Mouse (Mus musculus): ENCODE results near the gene Tbrg1. TPM values are rescaled to one million over a fixed set of nuclear protein-coding genes. Genes with fewer than 3 reads are reported as not detected.
A peak's percentile ranks its signal among the peaks of the same experiment; 100 is the strongest.

Gene Tbrg1
- 92.3 and 98.7 TPM in 2 replicates for polyA plus RNA-seq (2015; fragmentation: Nextera tagmentation; extraction: Ambion mirVana)

DNA sequence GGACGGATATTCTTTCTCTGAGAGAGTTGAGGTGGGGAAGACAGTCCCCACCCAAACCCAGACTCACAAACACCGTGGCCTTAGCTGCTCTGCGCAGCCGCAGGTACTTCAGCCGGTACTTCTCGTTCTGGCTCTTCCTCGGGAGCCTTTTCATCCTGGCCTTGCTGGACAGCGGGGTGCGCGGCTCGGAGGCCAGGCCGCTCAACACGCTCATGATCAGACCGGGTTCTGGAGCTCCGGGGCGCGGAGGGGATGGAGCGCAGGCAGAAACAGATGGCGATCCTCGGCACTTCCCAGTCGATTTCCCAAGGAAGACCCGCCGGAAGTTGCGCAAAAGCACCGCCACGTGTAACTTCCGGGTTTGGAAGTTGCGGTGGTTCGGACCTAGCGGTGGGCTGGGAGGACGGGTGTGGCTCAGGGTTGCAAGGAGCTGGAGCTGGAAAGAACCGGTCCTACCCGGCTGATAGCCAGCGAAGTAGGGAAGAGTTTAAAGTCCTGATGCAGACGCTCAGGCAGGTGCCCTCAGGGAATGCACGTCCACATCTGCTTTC, at the start of gene Tbrg1:
Gene Tbrg1 (minus strand): TSS at position 382 of the 551 bp plus-strand sequence.
- peak within 1 kb of the TSS; percentile 80 for H3K9ac ChIP-seq (ENCODE audit: low read depth, low read length)
- WGBS = under 1% methylated on average over 36 of the region's 36 CpGs
- peaks cover 15% of the 10 kb centered on the region for H3K4me1 ChIP-seq (ENCODE audit: control insufficient read depth, insufficient read depth, low read length)
- H3K9me3 ChIP-seq (replicated peaks; ENCODE audit: control insufficient read depth, low read length, poor library complexity, severe bottlenecking) = no peaks in the 10 kb centered on the region
- H3K4me2 ChIP-seq (ENCODE audit: low read length) = peak within 1 kb of the TSS; percentile 66
- H3K27me3 ChIP-seq (ENCODE audit: control insufficient read depth, insufficient read depth, low read depth, low read length) = no peaks in the 10 kb centered on the region
- H3K4me3 ChIP-seq (ENCODE audit: low read depth, low read length) = peak within 1 kb of the TSS; percentile 74
- peaks cover 15% of the 10 kb centered on the region for H3K36me3 ChIP-seq (ENCODE audit: control insufficient read depth, insufficient read depth, low read length)
- peak within 1 kb of the TSS; percentile 57 for H3K27ac ChIP-seq (ENCODE audit: low read length)
- ATAC-seq = peak; percentile 96

DNA sequence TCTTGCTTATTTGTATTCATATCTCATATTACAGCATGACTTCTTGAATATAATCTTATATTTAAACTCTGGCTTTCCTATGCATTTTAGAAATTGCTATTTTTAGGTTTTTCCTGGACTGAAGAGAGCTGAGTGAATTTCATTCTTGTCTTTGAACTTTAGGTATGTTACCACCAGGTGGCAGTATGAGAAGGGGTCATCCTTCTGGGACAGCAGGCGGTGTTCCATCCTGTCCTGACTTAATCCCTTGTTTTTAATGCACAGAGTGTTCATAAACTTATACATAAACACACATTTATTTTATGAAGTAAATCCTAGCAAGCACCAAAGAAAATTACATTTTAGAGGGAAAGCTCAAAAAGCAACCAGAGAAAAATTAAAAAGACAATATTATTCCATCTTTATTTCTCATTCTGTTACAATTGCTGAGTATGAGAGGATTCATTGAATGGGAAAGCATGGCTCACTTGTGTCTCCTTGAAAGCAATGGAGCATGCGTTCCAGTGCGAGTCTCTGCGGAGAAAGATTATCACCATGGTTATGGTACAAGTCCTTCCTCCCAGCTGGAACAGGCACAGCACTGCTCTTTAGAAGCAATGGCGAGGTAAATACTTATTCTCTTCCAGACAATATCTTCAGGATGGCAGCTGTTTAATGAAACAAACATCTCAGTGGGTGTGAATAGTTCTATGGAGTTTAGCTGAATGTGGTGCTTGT, 33.0 kb upstream of the Tbrg1 start:
- peaks cover 3% of the 10 kb centered on the region; the same call in 1 of the 2 replicates for H3K4me1 ChIP-seq (ENCODE audit: control insufficient read depth, insufficient read depth, low read length)
- WGBS = 11% methylated on average over 5 of the region's 5 CpGs
- H3K9ac ChIP-seq (ENCODE audit: low read depth, low read length) = no peak overlapping the region
- H3K27me3 ChIP-seq (ENCODE audit: control insufficient read depth, insufficient read depth, low read depth, low read length) = no peaks in the 10 kb centered on the region
- H3K36me3 ChIP-seq (ENCODE audit: control insufficient read depth, insufficient read depth, low read length) = no peaks in the 10 kb centered on the region
- H3K4me2 ChIP-seq (ENCODE audit: low read length) = no peak overlapping the region
- ATAC-seq = peak; percentile 66
- H3K4me3 ChIP-seq (ENCODE audit: low read depth, low read length) = no peak overlapping the region
- no peak overlapping the region for H3K27ac ChIP-seq (ENCODE audit: low read length)
- H3K9me3 ChIP-seq (replicated peaks; ENCODE audit: control insufficient read depth, low read length, poor library complexity, severe bottlenecking) = no peaks in the 10 kb centered on the region

DNA sequence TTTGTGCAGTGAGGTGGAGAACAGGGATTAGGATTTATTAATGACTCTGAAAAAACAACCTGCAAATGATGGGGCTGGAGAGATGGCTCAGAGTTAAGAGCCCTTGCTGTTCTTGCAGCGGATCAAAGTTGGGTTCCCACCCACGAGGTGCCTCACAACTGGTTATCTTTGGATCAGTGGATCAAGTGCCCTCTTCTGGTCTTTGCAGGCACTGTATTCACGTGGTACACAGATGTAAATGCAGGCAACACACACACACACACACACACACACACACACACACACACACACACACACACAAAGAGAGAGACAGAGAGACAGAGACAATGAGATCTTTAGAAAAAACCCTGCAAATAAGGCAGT, 30.8 kb upstream of the Tbrg1 start:
- Histone ChIP-seq H3K36me3 (ENCODE audit: control insufficient read depth, insufficient read depth, low read length) (no peaks in the 10 kb centered on the region), H3K4me1 (ENCODE audit: control insufficient read depth, insufficient read depth, low read length) (peaks cover 3% of the 10 kb centered on the region; the same call in 1 of the 2 replicates), H3K9ac (ENCODE audit: low read depth, low read length) (no peak overlapping the region), H3K4me2 (ENCODE audit: low read length) (no peak overlapping the region), H3K27me3 (ENCODE audit: control insufficient read depth, insufficient read depth, low read depth, low read length) (no peaks in the 10 kb centered on the region), H3K9me3 (replicated peaks; ENCODE audit: control insufficient read depth, low read length, poor library complexity, severe bottlenecking) (no peaks in the 10 kb centered on the region), H3K4me3 (ENCODE audit: low read depth, low read length) (no peak overlapping the region), H3K27ac (ENCODE audit: low read length) (peak overlapping the region; percentile 55)
- peak; percentile 76 for ATAC-seq
- WGBS = 36% methylated on average over 3 of the region's 3 CpGs

DNA sequence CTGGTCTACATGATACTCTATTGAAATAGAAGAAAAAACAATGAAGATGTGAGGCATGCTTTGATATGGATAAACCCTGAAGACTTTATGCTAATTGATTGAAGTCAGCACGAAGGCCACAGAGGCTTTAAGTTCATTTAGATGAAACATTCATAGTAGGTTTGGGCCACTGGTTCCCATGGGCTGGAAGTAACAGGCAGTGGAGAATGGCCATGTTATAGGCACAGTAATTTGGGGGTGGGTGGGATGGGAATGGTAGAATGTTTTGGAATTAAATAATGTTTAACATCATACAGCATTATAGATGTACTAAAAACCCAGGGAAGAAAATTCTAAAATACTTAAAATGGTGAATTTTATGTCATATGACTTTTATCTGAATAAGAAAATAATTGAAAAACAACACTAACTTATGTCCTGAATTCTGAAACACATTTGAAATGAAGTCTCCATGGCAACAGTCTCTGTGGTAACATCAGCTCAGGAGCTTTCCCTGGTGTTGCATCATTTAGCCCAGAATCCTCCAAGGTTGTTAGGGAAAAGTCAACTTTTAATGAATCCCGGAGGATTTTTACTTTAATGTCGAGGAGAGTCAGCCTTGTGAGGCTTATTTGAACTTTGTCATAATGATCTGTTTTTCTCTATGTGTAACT, 30.3 kb upstream of the Tbrg1 start:
- no peaks in the 10 kb centered on the region for H3K36me3 ChIP-seq (ENCODE audit: control insufficient read depth, insufficient read depth, low read length)
- H3K4me3 ChIP-seq (ENCODE audit: low read depth, low read length) = no peak overlapping the region
- H3K27ac ChIP-seq (ENCODE audit: low read length) = peak overlapping the region; percentile 55
- no peaks in the 10 kb centered on the region for H3K27me3 ChIP-seq (ENCODE audit: control insufficient read depth, insufficient read depth, low read depth, low read length)
- H3K9ac ChIP-seq (ENCODE audit: low read depth, low read length) = no peak overlapping the region
- H3K9me3 ChIP-seq (replicated peaks; ENCODE audit: control insufficient read depth, low read length, poor library complexity, severe bottlenecking) = no peaks in the 10 kb centered on the region
- WGBS = 46% methylated on average over 3 of the region's 3 CpGs
- peaks cover 3% of the 10 kb centered on the region; the same call in 1 of the 2 replicates for H3K4me1 ChIP-seq (ENCODE audit: control insufficient read depth, insufficient read depth, low read length)
- peak; percentile 88 for ATAC-seq
- no peak overlapping the region for H3K4me2 ChIP-seq (ENCODE audit: low read length)

DNA sequence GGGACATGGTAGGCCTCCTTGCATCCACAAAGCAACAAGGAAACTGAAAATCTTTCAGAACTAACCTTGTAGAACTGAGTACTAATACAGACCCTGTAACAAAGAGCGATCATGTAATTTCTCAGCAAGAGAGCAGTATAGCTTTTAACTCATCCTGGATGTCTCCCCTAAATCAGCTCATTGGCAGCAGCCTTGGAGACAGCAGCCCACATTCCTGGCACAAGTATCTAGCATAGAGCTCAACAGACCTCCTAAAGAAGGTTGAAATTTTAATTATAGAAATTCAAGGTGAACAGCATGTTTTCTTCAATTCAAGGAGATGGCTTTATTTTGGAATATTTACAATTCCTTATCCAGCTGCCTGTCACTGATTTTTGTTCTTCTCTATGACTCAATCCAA, 24.0 kb upstream of the Tbrg1 start:
- H3K4me3 ChIP-seq (ENCODE audit: low read depth, low read length) = no peak overlapping the region
- H3K4me1 ChIP-seq (ENCODE audit: control insufficient read depth, insufficient read depth, low read length) = no peaks in the 10 kb centered on the region
- H3K9me3 ChIP-seq (replicated peaks; ENCODE audit: control insufficient read depth, low read length, poor library complexity, severe bottlenecking) = no peaks in the 10 kb centered on the region
- ATAC-seq = no peak
- H3K4me2 ChIP-seq (ENCODE audit: low read length) = no peak overlapping the region
- H3K36me3 ChIP-seq (ENCODE audit: control insufficient read depth, insufficient read depth, low read length) = no peaks in the 10 kb centered on the region
- 93% methylated on average over 1 of the region's 1 CpGs for WGBS
- no peak overlapping the region for H3K9ac ChIP-seq (ENCODE audit: low read depth, low read length)
- H3K27me3 ChIP-seq (ENCODE audit: control insufficient read depth, insufficient read depth, low read depth, low read length) = no peaks in the 10 kb centered on the region
- no peak overlapping the region for H3K27ac ChIP-seq (ENCODE audit: low read length)

DNA sequence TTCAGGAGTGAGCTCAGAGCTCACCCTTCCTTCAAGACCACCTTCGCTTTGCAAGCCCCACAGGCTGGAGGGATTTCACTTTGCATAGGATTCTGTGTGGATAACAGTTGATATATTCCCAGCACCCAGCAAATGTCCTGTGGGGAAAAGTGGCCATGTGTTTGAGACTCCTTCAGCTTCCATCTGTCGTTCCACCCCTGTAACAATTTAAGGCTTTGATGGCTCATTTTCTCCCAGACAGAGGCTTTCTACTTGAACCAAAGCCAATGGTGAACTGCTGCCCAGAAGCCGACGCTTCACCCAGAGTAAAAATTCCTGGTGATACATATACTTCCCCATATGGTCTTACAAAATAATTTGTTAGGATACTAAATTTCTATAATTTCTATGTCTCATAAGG, 18.2 kb upstream of the Tbrg1 start:
- H3K4me3 ChIP-seq (ENCODE audit: low read depth, low read length) = no peak overlapping the region
- no peak overlapping the region for H3K9ac ChIP-seq (ENCODE audit: low read depth, low read length)
- H3K9me3 ChIP-seq (replicated peaks; ENCODE audit: control insufficient read depth, low read length, poor library complexity, severe bottlenecking) = no peaks in the 10 kb centered on the region; the same call in 1 of the 2 replicates
- H3K4me1 ChIP-seq (ENCODE audit: control insufficient read depth, insufficient read depth, low read length) = no peaks in the 10 kb centered on the region
- H3K27ac ChIP-seq (ENCODE audit: low read length) = no peak overlapping the region
- WGBS = 86% methylated on average over 4 of the region's 4 CpGs
- H3K4me2 ChIP-seq (ENCODE audit: low read length) = no peak overlapping the region
- H3K36me3 ChIP-seq (ENCODE audit: control insufficient read depth, insufficient read depth, low read length) = no peaks in the 10 kb centered on the region
- no peaks in the 10 kb centered on the region for H3K27me3 ChIP-seq (ENCODE audit: control insufficient read depth, insufficient read depth, low read depth, low read length)
- ATAC-seq = no peak

DNA sequence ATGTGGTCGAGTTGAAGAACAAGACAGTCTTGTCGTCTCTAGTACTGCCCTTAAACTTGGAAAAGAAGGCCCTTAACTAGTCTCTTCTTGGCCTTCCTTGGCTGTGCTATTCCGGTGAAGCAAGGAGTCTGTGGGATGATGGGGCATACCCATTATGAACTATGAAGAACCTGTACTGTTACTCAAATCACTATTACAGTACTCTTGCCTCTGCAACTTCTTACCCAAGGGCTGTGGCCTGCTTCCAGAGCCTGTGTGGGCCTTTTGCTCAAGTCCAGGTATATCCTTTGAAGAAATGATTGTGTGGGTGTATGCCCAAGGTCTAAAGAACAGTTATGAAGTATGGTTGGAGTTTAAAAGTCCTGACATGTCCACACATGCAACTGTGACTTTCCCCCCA, 13.1 kb upstream of the Tbrg1 start:
- Histone ChIP-seq H3K27ac (ENCODE audit: low read length) (no peak overlapping the region), H3K4me1 (ENCODE audit: control insufficient read depth, insufficient read depth, low read length) (no peaks in the 10 kb centered on the region), H3K9me3 (replicated peaks; ENCODE audit: control insufficient read depth, low read length, poor library complexity, severe bottlenecking) (no peaks in the 10 kb centered on the region; the same call in 1 of the 2 replicates), H3K9ac (ENCODE audit: low read depth, low read length) (no peak overlapping the region), H3K36me3 (ENCODE audit: control insufficient read depth, insufficient read depth, low read length) (no peaks in the 10 kb centered on the region), H3K27me3 (ENCODE audit: control insufficient read depth, insufficient read depth, low read depth, low read length) (no peaks in the 10 kb centered on the region), H3K4me2 (ENCODE audit: low read length) (no peak overlapping the region), H3K4me3 (ENCODE audit: low read depth, low read length) (no peak overlapping the region)
- 84% methylated on average over 3 of the region's 3 CpGs for WGBS
- no peak for ATAC-seq

DNA sequence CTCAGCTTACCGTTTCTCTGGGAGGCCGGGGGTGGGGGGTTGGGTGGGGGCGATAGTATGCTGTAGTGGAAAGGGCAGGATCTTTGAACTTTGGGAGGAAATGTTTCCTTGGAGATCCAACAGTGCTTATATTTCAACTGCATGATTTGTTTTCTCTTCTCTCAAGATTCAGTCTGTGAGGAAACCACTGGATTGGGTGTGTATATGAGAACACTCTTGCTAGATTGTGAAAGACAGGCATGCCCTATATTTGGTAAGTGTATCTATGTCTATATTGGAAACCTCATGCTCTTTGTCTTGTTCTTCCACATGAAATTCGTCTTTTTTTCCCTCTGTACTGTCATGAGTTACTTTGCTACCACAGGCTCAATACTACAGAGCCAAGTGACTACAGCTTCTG, 12.6 kb upstream of the Tbrg1 start:
- Histone ChIP-seq H3K27me3 (ENCODE audit: control insufficient read depth, insufficient read depth, low read depth, low read length) (no peaks in the 10 kb centered on the region), H3K9ac (ENCODE audit: low read depth, low read length) (no peak overlapping the region), H3K27ac (ENCODE audit: low read length) (no peak overlapping the region), H3K9me3 (replicated peaks; ENCODE audit: control insufficient read depth, low read length, poor library complexity, severe bottlenecking) (no peaks in the 10 kb centered on the region; the same call in 1 of the 2 replicates), H3K4me3 (ENCODE audit: low read depth, low read length) (no peak overlapping the region), H3K4me2 (ENCODE audit: low read length) (no peak overlapping the region), H3K36me3 (ENCODE audit: control insufficient read depth, insufficient read depth, low read length) (no peaks in the 10 kb centered on the region), H3K4me1 (ENCODE audit: control insufficient read depth, insufficient read depth, low read length) (no peaks in the 10 kb centered on the region)
- ATAC-seq = no peak
- WGBS = 73% methylated on average over 4 of the region's 4 CpGs

DNA sequence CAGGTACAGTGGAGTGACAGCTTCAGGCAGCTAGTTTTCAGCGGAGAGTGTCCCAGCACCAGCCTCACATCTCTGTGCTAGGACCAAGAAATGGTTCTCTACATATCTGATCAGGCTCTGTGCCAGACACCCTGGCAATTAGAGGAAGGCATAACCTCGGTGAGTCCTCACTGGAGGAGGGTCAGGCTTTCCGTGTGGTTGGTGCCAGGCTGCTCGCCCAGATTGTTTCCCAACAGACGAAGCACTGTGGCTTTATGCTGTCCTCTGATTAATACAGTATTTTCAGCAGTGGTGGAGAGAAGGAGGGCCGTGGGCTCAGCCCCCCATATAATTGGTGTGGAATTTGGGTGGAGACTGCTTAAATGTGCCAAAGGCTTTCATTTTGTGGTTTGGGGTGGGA, 12.0 kb upstream of the Tbrg1 start, which contains the start of gene Panx3:
Gene Panx3 (minus strand): TSS at position 121 of the 400 bp plus-strand sequence.
- no peak within 1 kb of the TSS for H3K9ac ChIP-seq (ENCODE audit: low read depth, low read length)
- 70% methylated on average over 6 of the region's 6 CpGs for WGBS
- H3K4me1 ChIP-seq (ENCODE audit: control insufficient read depth, insufficient read depth, low read length) = no peaks in the 10 kb centered on the region
- no peaks in the 10 kb centered on the region; the same call in 1 of the 2 replicates for H3K9me3 ChIP-seq (replicated peaks; ENCODE audit: control insufficient read depth, low read length, poor library complexity, severe bottlenecking)
- no peak within 1 kb of the TSS for H3K4me2 ChIP-seq (ENCODE audit: low read length)
- H3K27me3 ChIP-seq (ENCODE audit: control insufficient read depth, insufficient read depth, low read depth, low read length) = no peaks in the 10 kb centered on the region
- no peak within 1 kb of the TSS for H3K4me3 ChIP-seq (ENCODE audit: low read depth, low read length)
- ATAC-seq = no peak
- H3K36me3 ChIP-seq (ENCODE audit: control insufficient read depth, insufficient read depth, low read length) = no peaks in the 10 kb centered on the region
- no peak within 1 kb of the TSS for H3K27ac ChIP-seq (ENCODE audit: low read length)
